Mouse (Mus musculus): ENCODE data around the gene Ptges. TPM values are rescaled to one million over a fixed set of nuclear protein-coding genes. Genes with fewer than 3 reads are reported as not detected.

Ptges gene
- polyA plus RNA-seq, 1 experiment from 2014 or later: 9.1 TPM

DNA sequence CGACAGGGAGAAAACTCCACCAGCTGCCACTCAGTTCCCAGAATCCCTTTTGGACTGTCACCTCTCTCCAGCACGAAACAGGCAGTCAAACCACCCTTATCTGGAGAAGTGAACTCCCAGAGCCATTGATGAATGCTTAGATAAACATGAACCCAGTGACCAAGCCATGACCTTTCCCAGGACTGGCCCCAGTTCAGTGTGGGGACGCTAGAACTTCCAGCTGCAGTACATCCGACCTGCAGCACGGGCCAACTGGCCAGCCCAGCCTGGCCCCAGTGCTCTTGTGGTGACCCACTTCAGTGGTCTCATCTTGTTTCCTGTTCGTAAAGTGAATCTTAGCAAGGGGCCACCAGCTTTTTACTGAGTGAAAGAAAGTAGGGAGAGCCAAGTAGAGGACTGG lies 36.3 kb downstream of the Ptges start:
- no peak for DNase-seq (ENCODE audit: low spot score)
- Histone ChIP-seq H3K27me3 (ENCODE audit: control insufficient read depth, insufficient read depth, low read length) (no peaks in the 10 kb centered on the region), H3K27ac (replicated peaks; ENCODE audit: low read depth, low read length) (no peak overlapping the region), H3K9ac (replicated peaks; ENCODE audit: low read length) (no peak overlapping the region), H3K4me2 (ENCODE audit: low read depth, low read length) (no peak overlapping the region), H3K9me3 (replicated peaks; ENCODE audit: control insufficient read depth, low read length) (no peaks in the 10 kb centered on the region), H3K4me3 (ENCODE audit: low read depth, low read length) (no peak overlapping the region), H3K4me1 (ENCODE audit: control insufficient read depth, insufficient read depth, low read length) (no peaks in the 10 kb centered on the region; the same call in 1 of the 2 replicates), H3K36me3 (replicated peaks; ENCODE audit: control insufficient read depth, insufficient read depth, low read depth, low read length) (no peaks in the 10 kb centered on the region)
- ATAC-seq (replicated peaks; ENCODE audit: insufficient number of reproducible peaks, low FRiP score, low TSS enrichment, low read depth): no peak
- WGBS: 22% methylated on average over 6 of the region's 6 CpGs

- Histone ChIP-seq H3K27ac (replicated peaks; ENCODE audit: low read depth, low read length) (no peak overlapping the region), H3K9me3 (replicated peaks; ENCODE audit: control insufficient read depth, low read length) (no peaks in the 10 kb centered on the region), H3K27me3 (ENCODE audit: control insufficient read depth, insufficient read depth, low read length) (no peaks in the 10 kb centered on the region), H3K4me1 (ENCODE audit: control insufficient read depth, insufficient read depth, low read length) (no peaks in the 10 kb centered on the region), H3K4me2 (ENCODE audit: low read depth, low read length) (no peak overlapping the region), H3K9ac (replicated peaks; ENCODE audit: low read length) (no peak overlapping the region), H3K36me3 (replicated peaks; ENCODE audit: control insufficient read depth, insufficient read depth, low read depth, low read length) (no peaks in the 10 kb centered on the region), H3K4me3 (ENCODE audit: low read depth, low read length) (no peak overlapping the region)
- ATAC-seq (replicated peaks; ENCODE audit: insufficient number of reproducible peaks, low FRiP score, low TSS enrichment, low read depth) (0 out of 2 replicates have a peak, but pooled peaks have one; percentile 37), DNase-seq (ENCODE audit: low spot score) (peak; percentile 87)
- 9% methylated on average over 3 of the region's 3 CpGs for WGBS
These were observed 38.7 kb downstream of the Ptges start for GRCm38 (mm10) chr2:30891002-30891401.

GRCm38 (mm10) chr2:30885453-30886163 lies 44.1 kb downstream of the Ptges start:
- Histone ChIP-seq H3K4me1 (ENCODE audit: control insufficient read depth, insufficient read depth, low read length) (no peaks in the 10 kb centered on the region; the same call in 1 of the 2 replicates), H3K27ac (replicated peaks; ENCODE audit: low read depth, low read length) (peak overlapping the region; percentile 31), H3K36me3 (replicated peaks; ENCODE audit: control insufficient read depth, insufficient read depth, low read depth, low read length) (no peaks in the 10 kb centered on the region; the same call in 1 of the 2 replicates), H3K27me3 (ENCODE audit: control insufficient read depth, insufficient read depth, low read length) (no peaks in the 10 kb centered on the region), H3K9ac (replicated peaks; ENCODE audit: low read length) (no peak overlapping the region), H3K9me3 (replicated peaks; ENCODE audit: control insufficient read depth, low read length) (no peaks in the 10 kb centered on the region), H3K4me3 (ENCODE audit: low read depth, low read length) (no peak overlapping the region), H3K4me2 (ENCODE audit: low read depth, low read length) (no peak overlapping the region)
- ATAC-seq (replicated peaks; ENCODE audit: insufficient number of reproducible peaks, low FRiP score, low TSS enrichment, low read depth) (no peak; the same call in 1 of the 2 replicates), DNase-seq (ENCODE audit: low spot score) (peak; percentile 90)
- 27% methylated on average over 9 of the region's 9 CpGs for WGBS

DNA sequence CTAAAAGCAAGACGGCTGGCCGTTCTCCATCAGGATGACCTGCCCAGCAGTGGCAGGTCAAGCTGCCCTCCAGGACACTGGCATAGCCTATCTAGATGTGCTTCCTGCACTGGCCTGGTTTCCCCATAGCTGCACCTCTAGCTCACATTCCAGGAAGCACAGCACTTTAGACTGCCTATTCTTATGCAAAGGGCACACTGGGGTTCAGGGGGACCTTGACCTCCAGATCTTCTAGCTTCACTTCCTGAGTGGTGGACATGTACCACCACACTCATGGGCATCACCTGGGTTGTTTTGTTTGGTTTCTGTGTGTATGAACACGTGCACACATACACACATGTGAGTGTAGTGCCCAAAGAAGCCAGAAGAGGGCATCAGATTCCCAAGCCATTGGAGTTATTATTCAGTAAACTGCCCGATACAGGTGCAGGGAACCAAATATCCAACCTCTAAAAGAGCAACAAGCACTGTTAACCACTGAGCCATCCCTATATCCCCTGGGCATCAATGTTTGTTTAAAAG lies 44.8 kb downstream of the Ptges start:
- 92% methylated on average over 4 of the region's 4 CpGs for WGBS
- Histone ChIP-seq H3K9ac (replicated peaks; ENCODE audit: low read length) (no peak overlapping the region), H3K4me3 (ENCODE audit: low read depth, low read length) (no peak overlapping the region), H3K4me1 (ENCODE audit: control insufficient read depth, insufficient read depth, low read length) (no peaks in the 10 kb centered on the region; the same call in 1 of the 2 replicates), H3K9me3 (replicated peaks; ENCODE audit: control insufficient read depth, low read length) (no peaks in the 10 kb centered on the region), H3K4me2 (ENCODE audit: low read depth, low read length) (no peak overlapping the region), H3K27me3 (ENCODE audit: control insufficient read depth, insufficient read depth, low read length) (no peaks in the 10 kb centered on the region), H3K36me3 (replicated peaks; ENCODE audit: control insufficient read depth, insufficient read depth, low read depth, low read length) (no peaks in the 10 kb centered on the region; the same call in 1 of the 2 replicates), H3K27ac (replicated peaks; ENCODE audit: low read depth, low read length) (no peak overlapping the region)
- DNase-seq (ENCODE audit: low spot score) (no peak), ATAC-seq (replicated peaks; ENCODE audit: insufficient number of reproducible peaks, low FRiP score, low TSS enrichment, low read depth) (no peak)

GRCm38 (mm10) chr2:30881215-30881614 lies 48.4 kb downstream of the Ptges start:
- ATAC-seq (replicated peaks; ENCODE audit: insufficient number of reproducible peaks, low FRiP score, low TSS enrichment, low read depth) (no peak), DNase-seq (ENCODE audit: low spot score) (no peak)
- no peak overlapping the region for H3K4me3 ChIP-seq (ENCODE audit: low read depth, low read length)
- WGBS: 92% methylated on average over 7 of the region's 7 CpGs
- H3K36me3 ChIP-seq (replicated peaks; ENCODE audit: control insufficient read depth, insufficient read depth, low read depth, low read length): peaks cover 4% of the 10 kb centered on the region; the same call in 1 of the 2 replicates
- H3K9me3 ChIP-seq (replicated peaks; ENCODE audit: control insufficient read depth, low read length): no peaks in the 10 kb centered on the region
- no peak overlapping the region for H3K4me2 ChIP-seq (ENCODE audit: low read depth, low read length)
- H3K27me3 ChIP-seq (ENCODE audit: control insufficient read depth, insufficient read depth, low read length): no peaks in the 10 kb centered on the region
- peaks cover 3% of the 10 kb centered on the region for H3K4me1 ChIP-seq (ENCODE audit: control insufficient read depth, insufficient read depth, low read length)
- no peak overlapping the region for H3K9ac ChIP-seq (replicated peaks; ENCODE audit: low read length)
- H3K27ac ChIP-seq (replicated peaks; ENCODE audit: low read depth, low read length): no peak overlapping the region

- Histone ChIP-seq H3K4me1 (ENCODE audit: control insufficient read depth, insufficient read depth, low read length) (peaks cover 14% of the 10 kb centered on the region), H3K9ac (replicated peaks; ENCODE audit: low read length) (no peak overlapping the region), H3K27me3 (ENCODE audit: control insufficient read depth, insufficient read depth, low read length) (no peaks in the 10 kb centered on the region), H3K4me2 (ENCODE audit: low read depth, low read length) (no peak overlapping the region), H3K4me3 (ENCODE audit: low read depth, low read length) (no peak overlapping the region), H3K9me3 (replicated peaks; ENCODE audit: control insufficient read depth, low read length) (no peaks in the 10 kb centered on the region), H3K27ac (replicated peaks; ENCODE audit: low read depth, low read length) (no peak overlapping the region), H3K36me3 (replicated peaks; ENCODE audit: control insufficient read depth, insufficient read depth, low read depth, low read length) (0 out of 2 replicates have a peak, but pooled peaks cover 4% of the 10 kb centered on the region)
- ATAC-seq (replicated peaks; ENCODE audit: insufficient number of reproducible peaks, low FRiP score, low TSS enrichment, low read depth) (no peak), DNase-seq (ENCODE audit: low spot score) (no peak)
- WGBS: 92% methylated on average over 15 of the region's 15 CpGs
These were observed 50.2 kb downstream of the Ptges start for GRCm38 (mm10) chr2:30879481-30879880.

- peak overlapping the region; percentile 76 for H3K27ac ChIP-seq (replicated peaks; ENCODE audit: low read depth, low read length)
- WGBS: 30% methylated on average over 11 of the region's 11 CpGs
- DNase-seq (ENCODE audit: low spot score): peak; percentile 66
These were observed 53.8 kb downstream of the Ptges start for GRCm38 (mm10) chr2:30875621-30876432.

More at GRCm38 (mm10) chr2:30875621-30876432, 53.8 kb downstream of the Ptges start:
- ATAC-seq (replicated peaks; ENCODE audit: insufficient number of reproducible peaks, low FRiP score, low TSS enrichment, low read depth): 0 out of 2 replicates have a peak, but pooled peaks have one; percentile 57
- no peak overlapping the region for H3K4me2 ChIP-seq (ENCODE audit: low read depth, low read length)
- H3K9me3 ChIP-seq (replicated peaks; ENCODE audit: control insufficient read depth, low read length): no peaks in the 10 kb centered on the region
- H3K36me3 ChIP-seq (replicated peaks; ENCODE audit: control insufficient read depth, insufficient read depth, low read depth, low read length): 0 out of 2 replicates have a peak, but pooled peaks cover 4% of the 10 kb centered on the region
- no peak overlapping the region for H3K9ac ChIP-seq (replicated peaks; ENCODE audit: low read length)
- H3K4me3 ChIP-seq (ENCODE audit: low read depth, low read length): no peak overlapping the region
- peaks cover 24% of the 10 kb centered on the region for H3K4me1 ChIP-seq (ENCODE audit: control insufficient read depth, insufficient read depth, low read length)
- no peaks in the 10 kb centered on the region for H3K27me3 ChIP-seq (ENCODE audit: control insufficient read depth, insufficient read depth, low read length)
